Mouse (Mus musculus) embryonic stem cell, embryonic (primary cell): ENCODE results near the gene Slc17a5.

Experiments used
- CTCF ChIA-PET, 4 experiments: fragments of 300-600 bp in 2 of 4; fragments of 350-600 bp in 2 of 4; sonication (Branson Sonifier 250); formaldehyde crosslinking; loops; one replicate each; lab custom pipeline; 2022; ENCODE audit warnings: inconsistent platforms in 2 of 4; lab: Charles Lee
- POLR2A ChIA-PET, 4 experiments: fragments of 300-600 bp in 2 of 4; fragments of 350-600 bp in 2 of 4; sonication (Branson Sonifier 250); formaldehyde crosslinking; loops; one replicate each; lab custom pipeline; 2022; ENCODE audit warnings: antibody characterized with exemption in 4 of 4, inconsistent platforms in 1 of 4; lab: Charles Lee

The Slc17a5 gene

DNA sequence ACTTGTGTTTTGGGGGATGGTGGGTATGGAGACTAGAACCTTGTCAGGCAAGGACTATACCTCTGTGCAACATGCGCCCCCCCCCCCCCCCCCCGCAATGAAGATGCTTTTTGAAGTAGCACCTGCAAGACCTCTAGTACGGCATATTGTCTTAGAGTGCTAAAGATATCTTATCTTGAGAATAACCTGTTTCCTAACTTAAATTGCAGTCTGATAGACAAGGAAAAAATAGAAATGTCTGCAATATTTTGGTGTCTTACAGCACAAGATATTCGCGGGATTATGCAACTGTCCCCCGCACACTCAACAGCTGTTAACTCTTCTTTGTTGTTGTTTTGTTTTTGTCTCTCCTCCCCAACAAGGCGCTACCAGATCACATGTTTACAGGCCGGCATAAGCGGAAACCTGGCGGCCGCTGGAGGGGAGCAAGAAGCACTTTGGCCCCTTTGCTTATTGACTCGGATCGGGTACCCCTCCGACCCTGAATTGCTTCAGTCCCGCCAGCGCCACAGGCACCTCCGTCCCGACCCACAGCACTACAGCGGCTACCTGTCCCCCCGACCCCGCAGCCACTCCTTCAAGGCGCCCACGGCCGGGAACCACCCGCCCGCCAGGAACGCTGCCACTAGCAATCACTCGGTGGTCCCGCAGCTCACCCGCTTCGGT, 490 bp downstream of the Slc17a5 start:
- ChIA-PET POLR2A (interaction anchor here (0.6 to 4.2 kb wide), 26 partner anchors 8 to 527 kb away, joined by 3 to 21 read pairs (median 3); no protein-coding TSS in a partner anchor), CTCF (interaction anchor here (0.6 to 1.5 kb wide), 6 partner anchors 13 to 389 kb away, joined by 3 to 11 read pairs (median 4); no protein-coding TSS in a partner anchor)

DNA sequence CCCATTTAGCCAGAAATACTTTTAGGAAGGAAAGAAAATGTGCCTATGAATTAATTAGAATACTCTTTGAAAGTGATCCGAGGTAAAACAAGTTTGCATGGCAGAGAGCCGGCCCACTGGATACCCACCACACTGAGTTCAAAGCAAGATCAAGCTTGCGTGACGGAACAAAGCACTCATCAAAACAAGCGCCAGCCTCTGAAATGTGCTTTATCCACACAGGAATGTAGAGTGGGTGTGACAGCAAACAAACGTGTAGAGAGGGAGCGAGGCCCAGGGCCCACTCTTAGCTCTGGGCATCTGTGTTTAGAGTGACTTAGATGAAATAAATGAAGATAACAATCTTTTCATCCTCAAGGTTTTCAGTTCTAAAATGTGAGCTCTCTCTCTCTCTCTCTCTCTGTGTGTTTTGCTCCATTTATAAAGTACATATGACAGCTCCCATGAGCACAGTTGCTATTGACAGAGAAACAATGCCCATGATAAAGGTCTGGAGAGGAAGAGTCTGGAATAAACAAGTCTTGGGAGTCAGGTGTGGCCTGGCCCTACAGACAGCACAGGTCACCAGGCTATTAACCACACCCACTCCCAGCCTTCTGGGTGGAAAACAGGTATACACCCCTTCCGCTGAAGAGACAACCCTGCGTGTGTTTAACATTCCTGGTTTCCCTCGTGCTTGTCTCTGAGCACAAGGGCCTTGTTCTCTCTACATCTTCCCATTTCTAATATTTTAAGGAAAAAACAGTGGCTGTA, 8.0 kb downstream of the Slc17a5 start:
- CTCF ChIA-PET = interaction anchor here in 1 of 4 experiments (0.6 kb wide), 2 partner anchors 9 to 109 kb away, joined by 3 read pairs; no protein-coding TSS in a partner anchor
- POLR2A ChIA-PET = interaction anchor here (0.5 to 2.7 kb wide), 17 partner anchors 8 to 212 kb away, joined by 3 to 13 read pairs (median 4); partner anchors contain the start of genes Slc17a5 (in 2 of the 4) and Dppa5a (in 1 of the 4)

DNA sequence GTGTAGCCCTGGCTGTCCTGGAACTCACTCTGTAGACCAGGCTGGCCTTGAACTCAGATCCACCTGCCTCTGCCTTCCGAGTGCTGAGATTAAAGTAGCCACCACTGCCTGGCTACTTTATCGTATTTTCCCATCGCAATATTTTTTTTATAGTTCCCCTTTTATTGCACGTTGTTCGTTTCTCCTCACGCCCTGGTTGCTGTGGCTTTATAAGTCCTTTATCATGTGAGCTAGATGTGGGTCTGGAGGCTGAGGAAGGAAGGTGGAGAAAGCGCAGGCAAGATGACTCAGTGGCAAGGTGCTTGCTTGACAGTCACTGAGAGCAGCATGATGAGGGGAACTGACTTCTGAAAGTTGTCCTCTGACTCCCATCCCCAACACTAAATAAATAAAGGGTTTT, 9.0 kb downstream of the Slc17a5 start:
- POLR2A ChIA-PET = interaction anchor here in 2 of 4 experiments (1.2 to 2.7 kb wide), 6 partner anchors 9 to 97 kb away, joined by 3 to 13 read pairs (median 6); partner anchors contain the start of gene Slc17a5 (in 2 of the 2)
- CTCF ChIA-PET = no interaction called here

GRCm38 (mm10) chr9:78576466-78576865, 11.4 kb downstream of the Slc17a5 start:
- POLR2A ChIA-PET = interaction anchor here in 1 of 4 experiments (1.0 to 1.1 kb wide), 2 partner anchors 11 to 73 kb away, joined by 3 read pairs; partner anchors contain the start of gene Slc17a5
- CTCF ChIA-PET = no interaction called here

- ChIA-PET CTCF (no interaction called here), POLR2A (interaction anchor here in 2 of 4 experiments (1.0 to 2.2 kb wide), 2 partner anchors 10 kb away, joined by 3 to 10 read pairs; no protein-coding TSS in a partner anchor)
Measured at GRCm38 (mm10) chr9:78569934-78570333, 17.9 kb downstream of the Slc17a5 start.

GRCm38 (mm10) chr9:78559479-78559878, 28.4 kb downstream of the Slc17a5 start:
- CTCF ChIA-PET = interaction anchor here in 1 of 4 experiments (2.1 kb wide), 1 partner anchor 12 kb away, joined by 7 read pairs; no protein-coding TSS in a partner anchor

GRCm38 (mm10) chr9:78558586-78559214, 29.1 kb downstream of the Slc17a5 start:
- POLR2A ChIA-PET = interaction anchor here in 3 of 4 experiments (0.6 to 2.8 kb wide), 7 partner anchors 9 to 77 kb away, joined by 3 to 14 read pairs (median 4); no protein-coding TSS in a partner anchor

More at GRCm38 (mm10) chr9:78559479-78559878, 28.4 kb downstream of the Slc17a5 start:
- POLR2A ChIA-PET = interaction anchor here in 3 of 4 experiments (0.7 to 2.8 kb wide), 7 partner anchors 10 to 86 kb away, joined by 3 to 14 read pairs (median 3); no protein-coding TSS in a partner anchor

DNA sequence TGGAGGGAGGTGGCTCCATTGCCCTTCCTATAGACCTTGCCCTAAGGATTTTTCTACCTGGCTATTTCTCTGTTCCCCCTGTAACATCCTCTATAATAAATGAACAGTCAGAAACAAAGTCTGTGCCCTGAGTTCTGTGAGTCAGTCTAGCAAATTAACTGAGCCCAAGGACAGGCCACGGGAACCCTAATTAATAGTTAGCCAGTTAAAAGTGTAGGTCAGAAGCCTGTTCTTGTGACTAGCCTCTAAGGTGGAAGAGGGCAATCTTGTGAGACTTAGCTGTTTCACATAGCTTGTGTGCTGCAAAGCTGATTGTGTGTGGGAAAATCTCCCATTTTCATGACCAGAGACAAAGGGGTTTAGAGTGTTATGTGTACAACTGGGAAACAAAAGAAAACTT, 30.8 kb downstream of the Slc17a5 start:
- CTCF ChIA-PET = interaction anchor here in 2 of 4 experiments (0.6 to 1.1 kb wide), 2 partner anchors 36 to 179 kb away, joined by 3 read pairs; no protein-coding TSS in a partner anchor
- POLR2A ChIA-PET = interaction anchor here in 2 of 4 experiments (1.0 to 2.8 kb wide), 6 partner anchors 11 to 53 kb away, joined by 3 to 14 read pairs (median 3); no protein-coding TSS in a partner anchor

More at GRCm38 (mm10) chr9:78558586-78559214, 29.1 kb downstream of the Slc17a5 start:
- CTCF ChIA-PET = interaction anchor here in 3 of 4 experiments (0.6 to 2.1 kb wide), 5 partner anchors 11 to 433 kb away, joined by 3 to 7 read pairs (median 5); no protein-coding TSS in a partner anchor

DNA sequence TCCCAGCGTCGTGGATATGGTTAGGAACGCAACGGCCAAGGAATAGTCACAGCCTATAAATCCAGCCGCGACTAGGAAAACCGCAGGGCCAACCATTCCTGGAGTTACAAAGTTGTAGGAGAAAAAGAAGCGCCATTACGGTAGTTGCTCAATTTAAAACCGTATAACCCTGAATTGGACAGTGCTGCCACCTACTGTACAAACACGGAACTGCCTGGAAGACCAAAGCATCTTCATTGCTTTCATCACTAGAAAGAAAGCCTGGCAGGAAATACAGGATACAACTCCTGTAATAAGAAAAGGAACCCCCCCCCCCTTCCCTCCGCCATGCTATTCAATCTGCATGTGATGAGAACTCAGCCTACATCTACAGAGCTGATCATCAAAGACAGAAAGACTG, 34.9 kb downstream of the Slc17a5 start:
- CTCF ChIA-PET = interaction anchor here in 3 of 4 experiments (0.6 to 1.6 kb wide), 6 partner anchors 10 to 359 kb away, joined by 3 to 4 read pairs (median 4); partner anchors contain the start of gene Ddx43 (in 1 of the 3)

DNA sequence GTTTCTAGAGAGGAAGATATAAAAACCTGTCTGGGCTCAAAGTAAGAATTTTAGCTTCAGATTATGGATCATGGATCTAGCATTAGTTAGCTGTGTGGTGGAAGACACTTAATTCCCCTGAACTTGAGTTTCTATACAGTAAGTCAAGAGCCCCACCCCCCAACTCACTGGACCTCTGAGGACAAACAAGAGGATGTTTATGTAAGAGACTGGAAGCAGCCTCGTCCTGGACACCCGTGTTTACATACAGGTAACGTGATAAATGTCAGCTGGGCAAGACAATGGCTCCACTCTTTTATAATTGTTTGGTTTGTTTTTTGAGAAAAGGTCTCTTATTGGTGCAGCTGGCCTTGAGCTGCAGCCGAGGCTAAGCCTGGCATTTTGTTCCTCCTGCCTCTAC, 36.1 kb downstream of the Slc17a5 start:
- ChIA-PET CTCF (interaction anchor here in 2 of 4 experiments (1.1 to 1.9 kb wide), 5 partner anchors 9 to 24 kb away, joined by 3 to 7 read pairs (median 4); no protein-coding TSS in a partner anchor), POLR2A (interaction anchor here in 3 of 4 experiments (0.8 to 40.2 kb wide), 9 partner anchors 8 to 74 kb away, joined by 3 to 1125 read pairs (median 6); no protein-coding TSS in a partner anchor)

More for the DNA sequence above, 34.9 kb downstream of the Slc17a5 start:
- POLR2A ChIA-PET = interaction anchor here in 2 of 4 experiments (0.8 to 40.2 kb wide), 8 partner anchors 10 to 75 kb away, joined by 3 to 1125 read pairs (median 4); no protein-coding TSS in a partner anchor

DNA sequence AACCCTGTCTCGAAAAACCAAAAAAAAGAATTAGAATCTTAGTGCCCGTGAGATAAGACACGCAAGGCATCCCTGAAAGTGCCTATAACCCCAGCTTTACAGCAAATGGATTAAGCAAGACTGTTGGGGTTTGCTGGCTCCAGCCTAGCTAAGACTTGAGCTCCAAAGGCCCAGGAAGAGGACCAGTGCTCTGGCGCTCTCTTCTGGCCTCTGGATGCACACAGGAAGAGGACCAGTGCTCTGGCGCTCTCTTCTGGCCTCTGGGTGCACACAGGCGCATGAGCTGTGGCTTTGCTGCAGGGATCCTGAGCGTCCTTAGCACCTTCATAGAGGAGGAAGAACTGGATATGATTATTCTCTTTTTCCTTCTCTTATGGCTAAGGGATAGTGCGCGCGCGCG, 40.1 kb downstream of the Slc17a5 start:
- POLR2A ChIA-PET = interaction anchor here (0.5 to 40.2 kb wide), 19 partner anchors 9 to 106 kb away, joined by 3 to 1125 read pairs (median 4); partner anchors contain the start of genes Gm17324 (in 1 of the 4) and Mto1 (in 1 of the 4)
- CTCF ChIA-PET = interaction anchor here (0.5 to 1.5 kb wide), 30 partner anchors 9 to 1036 kb away, joined by 3 to 17 read pairs (median 4); partner anchors contain the start of genes Eef1a1 (in 1 of the 4) and Gm17324 (in 1 of the 4)

DNA sequence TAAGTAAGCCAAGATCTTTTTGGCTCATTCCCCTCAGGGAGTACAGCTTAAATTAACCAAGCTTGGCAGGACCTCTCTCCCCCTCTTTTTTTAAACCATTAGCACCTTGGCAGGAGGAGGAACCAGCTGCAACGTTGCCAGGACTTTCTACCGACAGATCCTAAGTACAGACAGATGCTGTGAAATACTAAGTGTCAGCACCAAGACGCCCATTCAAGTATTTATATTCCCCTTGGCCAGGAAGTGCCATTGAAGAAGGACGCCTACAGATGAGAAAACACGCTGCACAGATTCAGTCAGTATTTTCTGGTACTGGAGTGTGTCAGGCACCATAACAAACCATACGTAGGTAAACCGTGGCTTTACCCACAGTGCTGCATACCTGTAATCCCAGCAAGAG, 40.9 kb downstream of the Slc17a5 start:
- CTCF ChIA-PET = interaction anchor here in 2 of 4 experiments (0.6 to 0.9 kb wide), 2 partner anchors 19 to 26 kb away, joined by 3 to 9 read pairs; no protein-coding TSS in a partner anchor
- POLR2A ChIA-PET = interaction anchor here in 2 of 4 experiments (0.6 to 40.2 kb wide), 10 partner anchors 10 to 105 kb away, joined by 3 to 1125 read pairs (median 5); no protein-coding TSS in a partner anchor

GRCm38 (mm10) chr9:78541758-78542157, 46.1 kb downstream of the Slc17a5 start:
- POLR2A ChIA-PET = interaction anchor here (0.7 to 40.2 kb wide), 15 partner anchors 9 to 174 kb away, joined by 3 to 1125 read pairs (median 4); partner anchors contain the start of genes Dppa5a (in 1 of the 4), Ooep (in 1 of the 4) and Slc17a5 (in 1 of the 4)
- CTCF ChIA-PET = interaction anchor here (0.6 to 1.3 kb wide), 6 partner anchors 10 to 134 kb away, joined by 3 to 7 read pairs (median 3); no protein-coding TSS in a partner anchor

- CTCF ChIA-PET = interaction anchor here in 3 of 4 experiments (0.7 to 3.0 kb wide), 8 partner anchors 9 to 152 kb away, joined by 3 to 11 read pairs (median 6); no protein-coding TSS in a partner anchor
Measured at GRCm38 (mm10) chr9:78538421-78538820, 49.4 kb downstream of the Slc17a5 start.

DNA sequence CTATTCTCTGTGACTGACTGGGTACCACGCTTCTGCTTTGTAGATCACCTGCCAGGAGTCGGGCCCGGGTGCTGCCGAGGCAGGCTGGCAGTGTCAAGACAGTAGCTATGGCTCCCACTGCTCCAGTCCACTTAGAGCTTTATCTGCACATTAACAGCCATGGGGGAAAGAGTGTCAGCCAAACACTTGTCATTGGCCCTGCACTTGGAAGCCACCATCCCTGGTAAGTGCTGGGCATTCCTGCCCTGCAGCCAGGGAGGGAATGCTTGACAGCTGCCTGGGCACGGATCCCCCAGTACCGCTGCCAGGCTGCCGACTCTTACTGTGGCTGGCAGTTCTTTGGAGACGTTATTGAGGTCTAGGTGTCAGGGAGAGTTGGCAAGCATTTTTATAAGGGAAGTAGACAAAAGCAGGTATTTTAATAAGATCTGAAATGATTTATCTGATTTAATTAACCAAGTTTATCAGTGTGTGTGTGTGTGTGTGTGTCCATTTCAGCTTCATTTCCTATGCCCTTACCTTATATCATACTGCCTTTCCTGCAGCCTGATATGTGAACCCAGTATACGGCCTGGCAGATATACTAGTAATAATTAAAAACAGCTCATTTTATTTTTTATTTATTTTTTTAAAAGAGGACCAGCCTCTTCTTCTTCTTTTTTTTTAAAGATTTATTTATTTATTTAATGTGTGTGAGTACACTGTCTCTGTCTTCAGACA, 50.5 kb downstream of the Slc17a5 start:
- ChIA-PET POLR2A (interaction anchor here in 3 of 4 experiments (0.6 to 40.2 kb wide), 16 partner anchors 2 to 179 kb away, joined by 3 to 1125 read pairs (median 4); no protein-coding TSS in a partner anchor), CTCF (interaction anchor here (0.6 to 3.0 kb wide), 8 partner anchors 7 to 338 kb away, joined by 3 to 11 read pairs (median 7); no protein-coding TSS in a partner anchor)

More at GRCm38 (mm10) chr9:78538421-78538820, 49.4 kb downstream of the Slc17a5 start:
- POLR2A ChIA-PET = interaction anchor here in 3 of 4 experiments (0.6 to 40.2 kb wide), 19 partner anchors 3 to 170 kb away, joined by 3 to 1125 read pairs (median 4); partner anchors contain the start of genes Gm17324 (in 1 of the 3) and Mto1 (in 1 of the 3)
